Mouse (Mus musculus) kidney, adult 18-20 months (tissue): ENCODE measurements around the gene Hmg20b.
A peak's percentile ranks its signal among the peaks of the same experiment; 100 is the strongest.

Experiments used
- DNase-seq: peaks from one replicate; pipeline ENCODE4 v3.0.0; 2021

Hmg20b gene

GRCm38 (mm10) chr10:81349961-81350350 lies 324 bp downstream of the Hmg20b start:
- no peak for DNase-seq

DNA sequence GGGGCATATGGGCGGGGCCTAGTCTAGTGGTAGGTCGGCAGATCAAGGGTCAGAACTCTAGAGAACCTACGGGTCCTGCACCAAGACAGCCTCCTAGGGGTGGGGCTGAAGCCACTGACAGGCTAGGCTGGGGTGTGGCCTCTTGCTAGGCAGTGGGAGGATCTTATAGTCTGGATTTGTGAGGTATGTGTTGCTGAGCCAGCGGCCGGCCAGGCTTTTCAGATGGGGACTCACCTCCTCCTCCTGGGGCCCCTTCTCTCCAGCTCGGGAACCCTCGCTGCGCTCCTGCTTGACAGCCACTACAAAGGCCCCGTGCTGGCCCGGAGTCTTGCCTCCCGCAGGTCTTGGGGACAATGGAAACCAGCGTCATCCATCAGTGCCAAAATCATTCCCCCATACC lies 1.1 kb downstream of the Hmg20b start:
- peak; percentile 63 for DNase-seq

DNA sequence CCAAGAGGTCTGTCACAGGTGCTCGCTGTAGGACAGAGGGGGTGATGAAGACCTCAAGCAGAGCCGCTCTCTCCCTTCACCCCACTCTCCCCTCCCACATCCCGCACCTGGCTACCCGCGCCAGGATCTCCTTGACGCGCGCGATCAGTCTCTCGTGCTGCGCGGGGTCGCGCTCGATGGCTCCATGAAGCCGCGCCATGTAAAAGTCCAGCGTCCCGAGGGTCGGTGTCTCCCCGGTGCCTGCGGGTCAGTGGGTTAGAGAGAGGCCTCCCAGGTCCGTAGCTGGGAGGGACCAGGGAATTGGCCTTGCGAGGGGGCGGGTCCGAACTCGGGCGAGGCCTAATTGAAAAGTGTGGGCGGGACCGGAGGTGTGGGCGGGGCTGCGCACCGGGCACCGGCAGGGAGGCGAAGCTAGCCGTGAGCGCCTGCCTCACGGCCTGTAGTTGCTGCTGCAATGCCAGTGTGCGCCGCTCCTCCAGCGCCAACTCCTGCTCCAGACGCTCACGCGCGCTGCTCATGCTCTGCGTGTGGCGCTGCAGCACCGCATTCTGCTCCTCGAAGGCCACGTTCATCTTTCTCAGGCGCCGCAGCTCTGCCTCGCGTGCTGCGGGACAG lies 3.7 kb downstream of the Hmg20b start:
- peak; percentile 80 for DNase-seq

- DNase-seq: no peak
These were observed 5.1 kb downstream of the Hmg20b start for GRCm38 (mm10) chr10:81345162-81345534.

- DNase-seq: no peak
These were observed 5.7 kb downstream of the Hmg20b start for GRCm38 (mm10) chr10:81344421-81345161.

- no peak for DNase-seq
These were observed 7.4 kb downstream of the Hmg20b start, which contains the start of gene Gipc3 for GRCm38 (mm10) chr10:81342686-81343505. TSS of gene Gipc3 (minus strand) at chr10:81343266.

DNA sequence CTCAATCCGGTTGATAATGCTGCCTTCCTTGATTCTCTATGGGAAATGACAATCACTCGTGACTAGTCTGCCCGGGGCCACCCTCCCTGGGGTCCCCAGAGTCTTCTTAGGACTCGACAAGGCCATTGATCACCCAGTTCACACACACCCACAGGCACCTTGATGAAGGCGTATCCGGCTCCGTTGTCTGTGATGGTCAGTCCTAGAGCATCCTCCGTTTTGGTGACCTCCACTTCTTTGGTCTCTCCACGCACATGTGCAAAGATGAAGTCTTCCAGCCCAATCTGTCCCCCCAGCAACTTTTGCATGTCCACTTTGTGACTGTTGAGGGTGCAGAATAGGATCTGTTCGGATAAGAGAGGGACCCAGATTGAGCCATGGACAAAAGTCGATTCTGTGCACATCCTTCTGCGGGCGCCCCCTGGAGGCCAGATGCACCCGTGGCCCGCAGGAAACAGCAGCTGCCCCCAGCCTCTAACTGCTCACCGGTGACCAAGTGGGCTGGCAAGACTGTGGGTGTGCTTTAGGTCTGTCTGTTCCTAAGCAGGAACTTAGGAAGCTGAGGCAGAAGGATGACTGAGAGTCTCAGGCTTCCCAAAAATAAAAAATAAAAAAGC lies 8.8 kb downstream of the Hmg20b start:
- peak; percentile 81 for DNase-seq

DNA sequence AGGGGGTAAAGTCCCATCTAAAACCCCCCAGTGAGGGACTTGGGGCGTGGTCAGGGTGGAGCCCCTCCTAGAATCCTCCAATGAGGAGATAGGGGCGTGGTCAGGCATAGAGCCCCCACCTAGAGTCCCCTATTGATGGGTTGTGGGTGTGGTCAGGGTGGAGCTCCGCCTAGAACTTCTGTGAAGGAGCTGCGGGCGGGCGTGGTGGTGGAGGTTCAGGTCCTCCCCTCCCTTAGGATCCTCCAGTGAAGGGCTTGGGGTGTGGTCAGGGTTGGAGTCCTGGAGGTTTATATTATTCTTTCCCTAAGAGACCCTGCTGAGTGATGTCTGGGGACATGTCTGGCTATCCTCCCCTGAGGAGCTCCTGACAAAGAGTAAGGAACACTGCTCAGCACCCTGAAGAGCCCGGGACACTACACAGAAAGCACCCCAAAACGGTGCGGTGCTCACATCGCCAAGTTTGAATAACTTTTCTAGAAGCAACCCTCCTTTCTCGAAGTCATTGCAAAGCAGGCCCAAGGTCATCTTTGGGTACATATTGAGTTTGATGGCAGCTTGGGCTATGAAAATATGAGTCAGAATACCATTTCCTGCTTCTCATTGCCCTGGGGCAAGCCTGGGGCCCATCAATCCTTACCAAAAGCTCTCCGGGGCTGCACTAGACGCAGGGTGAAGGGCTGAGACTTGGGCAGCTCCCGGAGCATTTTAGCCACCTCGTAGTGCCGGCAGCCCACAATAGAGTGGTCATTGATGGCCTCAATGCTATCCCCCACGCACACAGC lies 9.5 kb downstream of the Hmg20b start:
- no peak for DNase-seq

DNA sequence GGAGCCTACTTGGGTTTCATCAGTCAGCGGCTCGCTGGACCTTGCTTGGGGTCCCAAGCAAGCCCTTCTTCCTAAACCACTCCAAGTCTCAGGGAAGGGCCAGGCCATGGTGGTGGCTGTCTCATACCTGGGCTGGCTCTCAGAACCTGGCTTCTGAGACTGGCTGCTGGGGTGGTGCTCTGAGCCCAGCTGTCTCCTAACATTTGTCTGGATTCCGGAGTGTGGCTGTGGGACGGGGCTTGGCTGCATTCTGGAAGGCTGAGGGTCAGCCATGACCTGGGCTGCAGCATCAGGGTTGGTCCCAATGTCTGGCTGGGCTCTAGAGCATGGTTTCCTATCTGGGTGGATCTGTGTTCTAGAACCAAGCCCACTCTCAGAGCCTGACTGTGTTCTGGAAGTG lies 13.7 kb downstream of the Hmg20b start:
- no peak for DNase-seq

DNA sequence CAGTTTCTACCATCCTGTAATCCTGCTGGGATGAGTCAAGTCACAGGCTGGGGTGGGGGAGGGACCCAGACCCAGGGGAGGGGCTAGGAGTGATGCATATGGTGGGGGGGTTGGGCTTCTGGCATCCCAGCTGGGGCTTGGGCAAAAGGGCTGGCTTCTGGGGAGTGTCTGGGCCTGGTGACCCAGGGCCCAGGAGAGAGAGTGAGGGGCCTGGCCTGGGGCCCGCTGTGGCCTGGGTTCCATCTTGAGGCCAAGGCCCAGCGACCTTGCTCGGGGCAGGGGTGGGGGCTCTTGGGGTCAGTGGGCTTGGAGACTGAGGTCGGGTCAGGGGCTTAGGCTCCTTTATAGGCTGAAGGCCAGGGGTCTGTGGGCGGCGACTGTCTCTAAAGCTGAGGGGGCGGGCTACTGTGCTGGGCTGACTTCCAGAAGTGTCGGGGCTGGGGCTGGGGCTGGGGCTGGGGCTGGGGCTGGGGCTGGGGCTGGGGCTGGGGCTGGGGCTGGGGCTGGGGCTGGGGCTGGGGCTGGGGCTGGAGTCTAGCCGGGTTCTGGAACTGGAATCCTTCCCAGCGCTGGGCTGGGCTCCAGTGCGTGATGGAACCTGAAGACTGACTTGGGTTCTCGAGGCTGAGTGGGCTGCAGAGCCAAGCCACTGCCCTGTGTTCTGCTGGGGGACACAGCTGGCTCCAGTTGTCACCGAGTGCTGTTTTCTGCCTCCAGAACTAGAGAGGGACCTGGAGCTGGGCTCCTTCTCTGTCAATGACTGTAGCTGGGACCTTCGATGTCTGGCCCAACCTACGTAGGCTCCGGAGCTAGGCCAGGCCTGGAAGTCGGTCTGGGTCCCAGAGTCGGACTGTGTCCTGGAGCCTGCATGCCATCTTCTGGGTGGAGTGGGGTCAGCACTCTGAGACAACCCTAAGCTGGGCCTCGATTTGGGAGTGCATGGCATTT lies 14.6 kb downstream of the Hmg20b start:
- no peak for DNase-seq

GRCm38 (mm10) chr10:81334324-81334723 lies 16.0 kb downstream of the Hmg20b start:
- no peak for DNase-seq

DNA sequence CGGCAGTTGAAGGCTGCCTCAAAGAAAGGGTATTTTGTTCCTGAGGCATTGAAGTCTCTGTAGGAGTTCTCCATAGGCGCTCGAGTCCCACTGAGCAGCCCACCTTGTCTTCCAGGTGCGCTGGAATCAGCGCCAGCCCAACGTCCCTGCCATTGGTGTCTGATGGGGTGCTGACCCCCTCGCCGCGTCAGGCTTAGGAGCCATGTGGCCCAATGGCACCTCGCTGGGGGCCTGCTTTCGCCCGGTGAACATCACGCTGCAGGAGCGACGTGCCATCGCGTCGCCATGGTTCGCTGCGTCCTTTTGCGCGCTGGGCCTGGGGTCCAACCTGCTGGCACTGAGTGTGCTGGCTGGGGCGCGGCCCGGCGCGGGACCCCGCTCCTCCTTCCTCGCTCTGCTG lies 18.0 kb downstream of the Hmg20b start:
- no peak for DNase-seq

GRCm38 (mm10) chr10:81330007-81330406 lies 20.3 kb downstream of the Hmg20b start:
- DNase-seq: peak; percentile 39

DNA sequence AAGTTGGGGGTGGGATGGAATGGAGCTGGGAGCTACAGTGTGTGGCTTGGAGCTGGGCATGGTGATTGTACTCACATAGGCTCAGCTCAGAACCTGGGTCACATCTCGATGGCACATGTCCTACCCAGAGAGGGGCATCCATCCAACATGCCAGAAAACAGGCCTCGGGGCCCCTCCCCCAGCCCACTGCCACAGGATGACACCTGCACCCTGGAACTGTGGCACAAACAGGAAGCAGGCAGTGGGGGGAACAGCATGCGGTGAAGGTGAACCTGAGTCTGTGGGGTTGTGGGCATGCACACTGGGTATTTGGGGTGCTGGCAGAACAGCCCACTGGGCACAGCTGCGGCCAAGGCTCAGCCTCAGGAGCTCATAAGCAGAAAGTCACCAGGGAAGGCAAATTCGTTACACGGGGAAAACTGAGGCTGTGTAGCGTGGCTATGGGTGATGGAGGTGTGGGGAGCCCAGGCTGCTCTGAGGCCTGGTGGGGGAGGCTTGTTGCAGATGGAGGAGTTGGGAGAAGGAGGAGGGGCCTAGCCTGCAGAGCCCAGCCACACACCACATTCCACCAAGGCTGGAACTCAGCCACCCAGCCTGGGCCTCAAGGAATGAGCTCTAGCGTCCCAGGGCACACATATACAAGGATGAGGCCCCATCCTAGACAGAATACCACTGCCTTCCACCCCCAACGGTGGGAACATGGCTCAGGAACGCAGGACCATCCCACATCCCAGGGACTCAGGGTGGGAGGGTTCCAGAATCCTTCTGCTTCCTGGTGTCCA lies 20.9 kb downstream of the Hmg20b start:
- DNase-seq: no peak

DNA sequence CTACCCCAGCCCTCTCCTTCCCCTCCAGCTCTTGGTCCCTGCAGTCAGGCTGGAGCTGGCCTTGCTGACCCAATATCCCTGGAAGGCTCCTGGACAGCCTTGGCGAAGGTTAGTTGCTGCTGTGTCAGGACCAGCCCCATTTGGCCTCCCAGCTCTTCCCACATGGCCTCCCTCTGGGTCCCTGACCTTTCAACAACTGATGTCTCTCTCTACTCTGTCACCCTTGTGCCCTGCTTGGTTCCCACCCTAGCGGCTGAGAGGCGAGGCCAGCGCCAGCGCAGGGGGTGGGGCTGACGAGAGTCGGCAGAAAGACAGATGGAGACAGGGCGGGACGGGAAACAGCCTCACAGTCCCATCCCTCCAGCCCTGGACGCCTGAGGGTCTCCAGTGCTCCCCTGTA lies 21.9 kb downstream of the Hmg20b start, which contains the start of gene Tbxa2r:
Gene Tbxa2r, plus strand, starts transcription at position 346 of the 400 bp plus-strand sequence.
- DNase-seq: peak; percentile 56

- DNase-seq: peak; percentile 35
These were observed 22.3 kb downstream of the Hmg20b start for GRCm38 (mm10) chr10:81327959-81328358.

DNA sequence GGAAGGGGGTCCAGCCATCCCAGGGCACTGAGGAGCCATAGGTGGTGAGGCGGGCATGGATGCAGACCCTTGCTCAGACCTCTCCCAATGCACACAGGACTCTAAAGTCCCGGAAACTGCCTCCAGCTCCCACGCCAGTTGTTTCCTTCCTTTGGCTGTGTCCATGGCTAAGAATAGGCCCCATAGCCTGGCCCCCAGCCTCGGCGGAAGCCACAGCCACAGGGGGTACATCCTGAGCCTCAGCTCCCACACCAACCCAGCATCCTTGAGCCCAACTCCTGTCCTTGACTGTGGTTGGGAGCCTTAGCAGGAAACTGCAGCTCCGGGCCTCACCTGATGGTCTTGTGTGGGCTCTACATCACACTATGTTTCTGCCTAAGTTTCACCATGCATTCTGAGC lies 23.4 kb downstream of the Hmg20b start:
- peak; percentile 52 for DNase-seq

DNA sequence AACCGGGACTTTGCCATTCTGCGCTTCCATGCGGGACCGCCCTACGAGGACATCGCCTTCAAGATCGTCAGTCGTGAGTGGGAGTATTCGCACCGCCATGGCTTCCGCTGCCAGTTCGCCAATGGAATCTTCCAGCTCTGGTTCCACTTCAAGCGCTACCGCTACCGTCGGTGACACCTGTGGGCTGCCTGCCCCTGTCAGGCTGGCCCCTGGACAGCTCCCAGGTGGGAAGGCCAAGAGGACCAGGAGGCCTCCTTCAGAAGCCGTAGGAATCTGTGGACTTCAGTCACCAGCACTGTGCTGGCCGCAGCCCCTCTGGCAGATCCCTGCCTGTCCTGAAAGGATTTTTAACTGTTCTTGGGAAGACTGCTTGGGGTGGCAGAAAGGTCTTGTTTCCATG lies 24.5 kb downstream of the Hmg20b start:
- DNase-seq: no peak

- DNase-seq: no peak
These were observed 25.1 kb downstream of the Hmg20b start for GRCm38 (mm10) chr10:81325176-81325575.

GRCm38 (mm10) chr10:81323791-81324530 lies 26.3 kb downstream of the Hmg20b start:
- no peak for DNase-seq
